Mouse (Mus musculus) ZHBTc4 (cell line): ENCODE data around the gene Dennd2c.

Source experiments
- DNase-seq: peaks from one replicate; pipeline ENCODE4 v3.0.0-alpha.2; 2011; ENCODE audit warnings: low read depth, low spot score

The Dennd2c gene

GRCm38 (mm10) chr3:103212142-103212541 is 109.7 kb downstream of the Dennd2c start:
- DNase-seq = no peak

- no peak for DNase-seq
Measured at GRCm38 (mm10) chr3:103213537-103213936, 111.1 kb downstream of the Dennd2c start.

GRCm38 (mm10) chr3:103214593-103215285 is 112.3 kb downstream of the Dennd2c start:
- peak; percentile 48 for DNase-seq

GRCm38 (mm10) chr3:103215399-103215798 is 113.0 kb downstream of the Dennd2c start:
- peak; percentile 77 for DNase-seq
